Mouse (Mus musculus) hindbrain, postnatal 0 days (tissue): Measurements from ENCODE around the gene Urad. TPM values are rescaled to one million over a fixed set of nuclear protein-coding genes. Genes with fewer than 3 reads are reported as not detected.

ENCODE experiments used
- ATAC-seq: fragments of 200-750 bp; cut with Nextera tagmentation; 2 replicates; pipeline ENCODE4 v1.8.0; 2017; ENCODE audit warnings: mild to moderate bottlenecking, moderate TSS enrichment, moderate library complexity
- DNase-seq: peaks from one replicate; pipeline ENCODE4 v3.0.0-alpha.2; 2015; ENCODE audit warnings: low spot score
- H3K27ac ChIP-seq: fragments of 300-500 bp; sonication (generic); 2 replicates; pipeline ENCODE4 v1.5.1; 2014; ENCODE audit warnings: mild to moderate bottlenecking
- H3K27me3 ChIP-seq: fragments of 300-500 bp; sonication (generic); 2 replicates; pipeline ENCODE4 v1.6.1; 2014; ENCODE audit warnings: low read length, mixed read lengths; ENCODE audit not compliant: insufficient read depth
- H3K36me3 ChIP-seq: fragments of 300-500 bp; sonication (generic); 2 replicates; pipeline ENCODE4 v1.6.1; 2014; ENCODE audit warnings: low read length, mixed read lengths; ENCODE audit not compliant: insufficient read depth
- H3K4me1 ChIP-seq: fragments of 300-500 bp; sonication (generic); 2 replicates; pipeline ENCODE4 v1.6.1; 2014; ENCODE audit warnings: antibody characterized with exemption, low read length, mixed read lengths; ENCODE audit not compliant: insufficient read depth
- H3K4me2 ChIP-seq: fragments of 300-500 bp; sonication (generic); 2 replicates; pipeline ENCODE4 v1.6.1; 2014; ENCODE audit warnings: low read depth, mild to moderate bottlenecking, low read length, moderate library complexity, mixed read lengths
- H3K4me3 ChIP-seq: fragments of 300-500 bp; sonication (generic); 2 replicates; pipeline ENCODE4 v1.5.1; 2014; ENCODE audit warnings: low read length
- H3K9ac ChIP-seq: fragments of 300-500 bp; sonication (generic); replicated peaks from 2 replicates; pipeline ENCODE4 v1.6.1; 2014; ENCODE audit warnings: mild to moderate bottlenecking, low read length, moderate library complexity, mixed read lengths
- H3K9me3 ChIP-seq: fragments of 300-500 bp; sonication (generic); 2 replicates; pipeline ENCODE4 v1.6.1; 2016; ENCODE audit warnings: low read length, mixed read lengths
- CTCF ChIP-seq: IDR thresholded peaks from 2 replicates; pipeline ENCODE4 v1.5.1; 2016; ENCODE audit warnings: antibody characterized with exemption, control low read depth, low read depth
- WGBS: fragments of 180-500 bp; shearing (Covaris S2); extraction: QIAGEN DNeasy Blood & Tissue Kit; methylation state at CpG from one replicate; pipeline ENCODE4 v1.1.7; 2014; 5-methylcytosine and 5-hydroxymethylcytosine counted together
- polyA plus RNA-seq: library from polyadenylated mRNA; unstranded; fragments of >200 nt; fragmentation: Nextera tagmentation; extraction: Ambion mirVana; gene quantifications from 2 replicates; pipeline ENCODE4 v1.2.1, GENCODE M21; 2015
- total RNA-seq: library from RNA; depleted of rRNA; stranded (reverse); fragments of >200 nt; gene quantifications from 2 replicates; pipeline ENCODE4 v1.2.3, GENCODE M21; 2014

The Urad gene
- total and polyA plus RNA-seq, 2 experiments from 2014 or later, result not detected

- no peaks in the 10 kb centered on the region for H3K36me3 ChIP-seq
- ATAC-seq (no peak), DNase-seq (no peak)
- no peaks in the 10 kb centered on the region for H3K4me1 ChIP-seq
- no peak overlapping the region for H3K9ac ChIP-seq
- no peaks in the 10 kb centered on the region for H3K9me3 ChIP-seq
- WGBS, result under 1% methylated on average over 57 of the region's 58 CpGs
- no peak for TF ChIP-seq CTCF
- H3K27me3 ChIP-seq, result peaks cover 99% of the 10 kb centered on the region
- no peak overlapping the region for H3K4me2 ChIP-seq
- H3K27ac ChIP-seq, result no peak overlapping the region
- H3K4me3 ChIP-seq, result peak overlapping the region; percentile 7
Observed at GRCm38 (mm10) chr5:147305856-147306637, 16.2 kb downstream of the Urad start.

GRCm38 (mm10) chr5:147305166-147305565, 17.1 kb downstream of the Urad start:
- no peak overlapping the region for H3K4me3 ChIP-seq
- WGBS, result 1% methylated on average over 16 of the region's 16 CpGs

DNA sequence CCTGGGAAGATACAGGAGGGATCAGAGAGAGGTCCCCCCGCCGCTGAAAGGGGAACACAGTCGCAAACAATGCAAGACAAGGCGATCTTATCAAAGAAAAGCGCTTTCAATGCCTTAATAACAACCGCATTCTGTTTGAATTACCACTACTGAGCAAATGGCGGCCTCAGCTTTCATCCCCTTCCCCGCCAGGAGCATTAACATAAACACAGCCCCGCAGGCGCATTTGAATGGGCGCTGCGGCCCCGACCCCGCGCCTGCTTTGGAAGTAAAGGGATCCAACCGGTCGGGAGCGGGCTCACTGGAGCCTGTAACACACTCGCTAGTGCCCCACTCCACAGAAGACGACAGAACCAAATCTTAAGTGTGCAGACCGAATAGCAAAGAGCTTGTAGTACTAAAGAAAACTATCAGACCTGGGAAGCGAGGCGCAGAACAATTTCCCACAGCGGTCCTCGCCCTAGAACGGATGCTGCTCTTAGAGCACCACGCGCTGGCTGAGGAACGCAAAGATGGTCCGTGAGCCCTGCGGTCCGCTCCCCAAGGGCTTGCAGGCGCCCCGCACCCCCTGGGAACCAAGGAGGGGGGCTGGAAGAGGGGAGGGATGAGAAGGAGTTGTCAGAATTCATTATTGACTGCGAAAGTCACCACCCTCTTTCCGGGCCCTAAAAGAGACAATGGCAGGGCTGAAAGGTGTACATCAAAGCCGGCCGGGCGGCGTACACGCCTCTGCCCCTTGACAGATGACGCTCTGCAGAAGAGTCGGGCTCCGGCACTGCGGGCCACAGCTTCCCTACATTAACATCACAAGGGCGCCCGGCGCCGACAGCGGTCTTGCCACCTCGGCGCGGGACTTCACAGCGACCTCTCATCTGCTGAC, 17.7 kb downstream of the Urad start:
- H3K27me3 ChIP-seq, result peaks cover 99% of the 10 kb centered on the region
- H3K4me1 ChIP-seq, result no peaks in the 10 kb centered on the region
- H3K36me3 ChIP-seq, result no peaks in the 10 kb centered on the region
- no peak for DNase-seq
- ATAC-seq, result no peak
- under 1% methylated on average over 54 of the region's 54 CpGs for WGBS
- H3K9ac ChIP-seq, result no peak overlapping the region
- H3K27ac ChIP-seq, result no peak overlapping the region
- no peak for TF ChIP-seq CTCF
- H3K9me3 ChIP-seq, result no peaks in the 10 kb centered on the region
- H3K4me3 ChIP-seq, result no peak overlapping the region
- H3K4me2 ChIP-seq, result no peak overlapping the region

More at GRCm38 (mm10) chr5:147305166-147305565, 17.1 kb downstream of the Urad start:
- H3K4me1 ChIP-seq, result no peaks in the 10 kb centered on the region
- H3K27ac ChIP-seq, result no peak overlapping the region
- no peak for TF ChIP-seq CTCF
- H3K27me3 ChIP-seq, result peaks cover 99% of the 10 kb centered on the region
- no peak overlapping the region for H3K9ac ChIP-seq
- H3K36me3 ChIP-seq, result no peaks in the 10 kb centered on the region
- no peak for ATAC-seq
- no peak for DNase-seq
- H3K4me2 ChIP-seq, result no peak overlapping the region
- no peaks in the 10 kb centered on the region for H3K9me3 ChIP-seq

- no peak overlapping the region for H3K4me2 ChIP-seq
- ATAC-seq, result no peak
- 5% methylated on average over 13 of the region's 13 CpGs for WGBS
Observed at GRCm38 (mm10) chr5:147302746-147303400, 19.4 kb downstream of the Urad start.

GRCm38 (mm10) chr5:147302141-147302540, 20.1 kb downstream of the Urad start:
- no peak for TF ChIP-seq CTCF
- Histone ChIP-seq H3K36me3 (no peaks in the 10 kb centered on the region), H3K27me3 (peaks cover 98% of the 10 kb centered on the region), H3K9ac (no peak overlapping the region), H3K4me1 (no peaks in the 10 kb centered on the region), H3K4me3 (no peak overlapping the region), H3K9me3 (no peaks in the 10 kb centered on the region), H3K4me2 (no peak overlapping the region), H3K27ac (no peak overlapping the region)
- ATAC-seq, result no peak
- 10% methylated on average over 8 of the region's 8 CpGs for WGBS
- DNase-seq, result no peak

More at GRCm38 (mm10) chr5:147302746-147303400, 19.4 kb downstream of the Urad start:
- no peak for TF ChIP-seq CTCF
- peaks cover 98% of the 10 kb centered on the region for H3K27me3 ChIP-seq
- no peak for DNase-seq
- H3K36me3 ChIP-seq, result no peaks in the 10 kb centered on the region
- no peak overlapping the region for H3K9ac ChIP-seq
- H3K4me3 ChIP-seq, result no peak overlapping the region
- no peaks in the 10 kb centered on the region for H3K9me3 ChIP-seq
- H3K27ac ChIP-seq, result no peak overlapping the region
- no peaks in the 10 kb centered on the region for H3K4me1 ChIP-seq

DNA sequence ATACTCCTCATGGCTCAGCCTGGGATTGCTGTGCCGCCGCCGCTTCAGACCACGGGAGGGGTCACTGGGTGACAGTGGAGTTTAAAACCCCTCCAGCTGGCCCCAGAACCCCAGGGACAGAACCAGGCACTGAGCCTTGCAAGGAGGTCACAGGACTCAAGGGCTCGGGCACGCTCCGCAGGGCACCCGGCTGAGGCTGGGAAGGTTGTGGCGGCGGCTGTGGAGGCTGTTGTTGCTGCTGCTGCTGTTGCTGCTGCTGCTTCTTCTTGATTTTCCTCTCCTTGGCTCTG, 20.5 kb downstream of the Urad start:
- Histone ChIP-seq H3K4me2 (no peak overlapping the region), H3K4me3 (no peak overlapping the region), H3K27me3 (peaks cover 98% of the 10 kb centered on the region), H3K36me3 (no peaks in the 10 kb centered on the region), H3K9me3 (no peaks in the 10 kb centered on the region), H3K4me1 (no peaks in the 10 kb centered on the region), H3K27ac (no peak overlapping the region), H3K9ac (no peak overlapping the region)
- DNase-seq (no peak), ATAC-seq (no peak)
- no peak for TF ChIP-seq CTCF
- 2% methylated on average over 10 of the region's 10 CpGs for WGBS
